Mouse (Mus musculus) small intestine, adult 10 weeks (tissue): Measurements from ENCODE around the gene Rpl39l. TPM values are rescaled to one million over a fixed set of nuclear protein-coding genes. Genes with fewer than 3 reads are reported as not detected.

Experiments
- polyA plus RNA-seq: library from polyadenylated mRNA; stranded (reverse); fragments of 350-450 nt; fragmentation: Illumina TruSeq; extraction: RNeasy Lipid Tissue Mini Kit (QIAGEN cat#74804); gene quantifications from one replicate; pipeline ENCODE4 v1.2.3, GENCODE M21; 2014; ENCODE audit warnings: low replicate concordance

Rpl39l gene
- polyA plus RNA-seq: not detected

GRCm38 (mm10) chr16:10170005-10170404, at the start of gene Rpl39l:
Rpl39l (plus strand) TSS chr16:10170226.

GRCm38 (mm10) chr16:10192679-10193506, 22.9 kb downstream of the Rpl39l start, which contains the start of gene Atf7ip2:
Atf7ip2 (plus strand) TSS chr16:10192712.

Other genes with a start within 250 kb of the Rpl39l start
- not detected for gene Grin2a, start 174.7 kb upstream of the Rpl39l start, polyA plus RNA-seq
- 2.0 TPM for gene Atf7ip2, start 22.5 kb downstream of the Rpl39l start, polyA plus RNA-seq
- gene Emp2, start 143.7 kb downstream of the Rpl39l start, polyA plus RNA-seq: 3.8 TPM
- gene Tekt5, start 225.3 kb downstream of the Rpl39l start, polyA plus RNA-seq: not detected
- 3.7 TPM for gene Nubp1, start 241.7 kb downstream of the Rpl39l start, polyA plus RNA-seq